Mouse (Mus musculus) ES-E14 (cell line): ENCODE measurements around the gene Shb.

Source experiments
- CHD2 ChIP-seq: IDR thresholded peaks from 2 replicates; pipeline ENCODE4 v1.6.1; 2014; ENCODE audit warnings: mild to moderate bottlenecking, low read depth, low read length, inconsistent platforms
- HCFC1 ChIP-seq: IDR thresholded peaks from 2 replicates; pipeline ENCODE4 v1.6.1; 2012; ENCODE audit warnings: low read length, inconsistent platforms, borderline replicate concordance; ENCODE audit not compliant: insufficient read depth
- MAFK ChIP-seq: IDR thresholded peaks from 2 replicates; pipeline ENCODE4 v1.6.1; 2014; ENCODE audit warnings: mild to moderate bottlenecking, low read depth, low read length, inconsistent platforms; ENCODE audit not compliant: insufficient read depth
- ZC3H11A ChIP-seq: IDR thresholded peaks from 2 replicates; pipeline ENCODE4 v1.6.1; 2012; ENCODE audit warnings: low read depth, mild to moderate bottlenecking, inconsistent platforms, low read length, borderline replicate concordance
- ZNF384 ChIP-seq: IDR thresholded peaks from 2 replicates; pipeline ENCODE4 v1.6.1; 2012; ENCODE audit warnings: low read depth, low read length, inconsistent platforms

- TF ChIP-seq CHD2 (no peak), ZC3H11A (no peak), ZNF384 (no peak), MAFK (no peak), HCFC1 (no peak)
Observed at GRCm38 (mm10) chr4:45483271-45484245, 48.7 kb downstream of the Shb start.
